Mouse (Mus musculus): Measurements from ENCODE around the gene Gpank1. TPM values are rescaled to one million over a fixed set of nuclear protein-coding genes. Genes with fewer than 3 reads are reported as not detected.
A peak's percentile ranks its signal among the peaks of the same experiment; 100 is the strongest.

Gene Gpank1
- total and polyA plus RNA-seq, 3 experiments = 40.4 to 44.7 TPM; not detected in 1

GRCm38 (mm10) chr17:35102299-35102698 lies 19.0 kb upstream of the Gpank1 start:
- Histone ChIP-seq H3K79me2 (ENCODE audit: control insufficient read depth, insufficient read depth, low read length, poor library complexity) (no peaks in the 10 kb centered on the region), H3K9ac (ENCODE audit: control insufficient read depth, low read depth, low read length, poor library complexity, severe bottlenecking) (peak overlapping the region; percentile 64; the same call in 1 of the 2 replicates), H3K9me3 (replicated peaks; ENCODE audit: insufficient read depth, low read length) (no peaks in the 10 kb centered on the region), H3K27me3 (ENCODE audit: control insufficient read depth in 1 of 2, insufficient read depth in 2 of 2, low read length in 2 of 2) (no peaks in the 10 kb centered on the region), H3K4me3 (ENCODE audit: control insufficient read depth in 1 of 2, insufficient read depth in 1 of 2, low read depth in 2 of 2, low read length in 2 of 2) (no peak overlapping the region), H3K27ac (ENCODE audit: control insufficient read depth, low read depth, low read length) (peak overlapping the region; percentile 96), H3K4me1 (ENCODE audit: control insufficient read depth in 1 of 2, insufficient read depth in 2 of 2, low read length in 2 of 2) (peaks cover 22 to 36% of the 10 kb centered on the region in 2 experiments), H3K36me3 (ENCODE audit: control insufficient read depth in 1 of 2, insufficient read depth in 2 of 2, low read length in 2 of 2) (peaks cover 0 to 31% of the 10 kb centered on the region in 2 experiments)
- DNase-seq (ENCODE audit: low read depth, low spot score) = no peak
- TF ChIP-seq CTCF (IDR thresholded peaks at IDR 0.05 in 2 of 3, conservative IDR thresholded peaks at IDR 0.05 in 1 of 3; ENCODE audit: control insufficient read depth in 1 of 3, insufficient read depth in 1 of 3, low read depth in 2 of 3, low read length in 3 of 3, poor library complexity in 1 of 3, severe bottlenecking in 1 of 3) = no peak
- no peak for TF ChIP-seq USF2 (IDR thresholded peaks at IDR 0.05; ENCODE audit: borderline replicate concordance in 1 of 2, insufficient read depth in 1 of 2, low read depth in 1 of 2, low read length in 2 of 2)
- TF ChIP-seq MAX (IDR thresholded peaks at IDR 0.05; ENCODE audit: low read length) = no peak
- TF ChIP-seq HCFC1 (IDR thresholded peaks at IDR 0.05; ENCODE audit: low read depth, low read length) = no peak
- TF ChIP-seq ZC3H11A (IDR thresholded peaks at IDR 0.05; ENCODE audit: low read depth, low read length) = no peak
- TF ChIP-seq RCOR1 (IDR thresholded peaks at IDR 0.05; ENCODE audit: low read depth, low read length) = no peak
- TF ChIP-seq MEF2A (IDR thresholded peaks at IDR 0.05; ENCODE audit: extremely low read depth, insufficient replicate concordance, low read depth, low read length, poor library complexity, severe bottlenecking) = no peak
- TF ChIP-seq GATA1 (IDR thresholded peaks at IDR 0.05; ENCODE audit: low read depth, low read length) = no peak
- TF ChIP-seq E2F4 (IDR thresholded peaks at IDR 0.05; ENCODE audit: borderline replicate concordance, low read depth, low read length) = no peak
- no peak for TF ChIP-seq ZMIZ1 (IDR thresholded peaks at IDR 0.05; ENCODE audit: low read depth, low read length)
- TF ChIP-seq BHLHE40 (IDR thresholded peaks at IDR 0.05; ENCODE audit: borderline replicate concordance, low read depth, low read length) = no peak
- TF ChIP-seq RAD21 (IDR thresholded peaks at IDR 0.05; ENCODE audit: low read depth, low read length) = no peak
- no peak for TF ChIP-seq ETS1 (IDR thresholded peaks at IDR 0.05; ENCODE audit: low read depth, low read length)

- TF ChIP-seq SIN3A (IDR thresholded peaks at IDR 0.05; ENCODE audit: low read length) (peak; percentile 92), USF2 (IDR thresholded peaks at IDR 0.05; ENCODE audit: borderline replicate concordance in 1 of 2, insufficient read depth in 1 of 2, low read depth in 1 of 2, low read length in 2 of 2) (no peak), MAX (IDR thresholded peaks at IDR 0.05; ENCODE audit: low read length) (peak; percentile 62; the same call in 1 of the 2 replicates), CHD2 (IDR thresholded peaks at IDR 0.05; ENCODE audit: low read length) (peak; percentile 82), MAZ (IDR thresholded peaks at IDR 0.05; ENCODE audit: low read depth, low read length) (peak; percentile 91), MYB (IDR thresholded peaks at IDR 0.05; ENCODE audit: low read depth, low read length) (peak; percentile 86), GATA1 (IDR thresholded peaks at IDR 0.05; ENCODE audit: low read depth, low read length) (peak; percentile 88), RCOR1 (IDR thresholded peaks at IDR 0.05; ENCODE audit: low read depth, low read length) (peak; percentile 67), RAD21 (IDR thresholded peaks at IDR 0.05; ENCODE audit: low read depth, low read length) (no peak), POLR2AphosphoS2 (IDR thresholded peaks at IDR 0.05; ENCODE audit: low read length) (no peak; the same call in 1 of the 2 replicates), HCFC1 (IDR thresholded peaks at IDR 0.05; ENCODE audit: low read depth, low read length) (peak; percentile 50; the same call in 1 of the 2 replicates), CHD1 (IDR thresholded peaks at IDR 0.05; ENCODE audit: low read depth, low read length) (no peak; the same call in 1 of the 2 replicates), TAL1 (IDR thresholded peaks at IDR 0.05; ENCODE audit: low read length) (peak; percentile 71), TCF12 (IDR thresholded peaks at IDR 0.05; ENCODE audit: low read depth, low read length) (peak; percentile 86), TBP (IDR thresholded peaks at IDR 0.05; ENCODE audit: low read depth, low read length) (0 out of 2 replicates have a peak, but pooled peaks have one; percentile 61), ZNF384 (IDR thresholded peaks at IDR 0.05; ENCODE audit: low read depth, low read length) (no peak), MYC (IDR thresholded peaks at IDR 0.05; ENCODE audit: low read depth, low read length) (peak; percentile 63), ETS1 (IDR thresholded peaks at IDR 0.05; ENCODE audit: low read depth, low read length) (peak; percentile 96), MAFK (IDR thresholded peaks at IDR 0.05; ENCODE audit: borderline replicate concordance, low read depth, low read length) (peak; percentile 67), MXI1 (IDR thresholded peaks at IDR 0.05; ENCODE audit: low read depth, low read length) (peak; percentile 83), BHLHE40 (IDR thresholded peaks at IDR 0.05; ENCODE audit: borderline replicate concordance, low read depth, low read length) (peak; percentile 66; the same call in 1 of the 2 replicates), ELF1 (IDR thresholded peaks at IDR 0.05; ENCODE audit: low read depth, low read length) (0 out of 2 replicates have a peak, but pooled peaks have one; percentile 6), KAT2A (conservative IDR thresholded peaks at IDR 0.05; ENCODE audit: low read depth, low read length) (no peak), EP300 (IDR thresholded peaks at IDR 0.05; ENCODE audit: low read depth in 1 of 2, low read length in 2 of 2) (peak; percentile 88 to 95)
- no peak overlapping the region for H3K4me3 ChIP-seq (ENCODE audit: control insufficient read depth in 1 of 2, insufficient read depth in 1 of 2, low read depth in 2 of 2, low read length in 2 of 2)
- H3K27me3 ChIP-seq (ENCODE audit: control insufficient read depth in 1 of 2, insufficient read depth in 2 of 2, low read length in 2 of 2) = no peaks in the 10 kb centered on the region
- H3K4me1 ChIP-seq (ENCODE audit: control insufficient read depth in 1 of 2, insufficient read depth in 2 of 2, low read length in 2 of 2) = peaks cover 22 to 36% of the 10 kb centered on the region in 2 experiments
- H3K79me2 ChIP-seq (ENCODE audit: control insufficient read depth, insufficient read depth, low read length, poor library complexity) = no peaks in the 10 kb centered on the region
- peak; percentile 95 for DNase-seq (ENCODE audit: low read depth, low spot score)
- H3K27ac ChIP-seq (ENCODE audit: control insufficient read depth, low read depth, low read length) = peak overlapping the region; percentile 96
- H3K36me3 ChIP-seq (ENCODE audit: control insufficient read depth in 1 of 2, insufficient read depth in 2 of 2, low read length in 2 of 2) = peaks cover 0 to 31% of the 10 kb centered on the region in 2 experiments; a peak in 3 of 4 replicates
- no peaks in the 10 kb centered on the region for H3K9me3 ChIP-seq (replicated peaks; ENCODE audit: insufficient read depth, low read length)
- H3K9ac ChIP-seq (ENCODE audit: control insufficient read depth, low read depth, low read length, poor library complexity, severe bottlenecking) = peak overlapping the region; percentile 64
Measured at GRCm38 (mm10) chr17:35103221-35103690, 18.0 kb upstream of the Gpank1 start.
